Mouse (Mus musculus) kidney, postnatal 25 days (tissue): ENCODE data around the gene Crtc1.

ENCODE experiments used
- DNase-seq, 2 experiments: peaks; one replicate each; pipeline ENCODE4 v3.0.0; 2021; ENCODE audit warnings: mixed read lengths in 2 of 2

Gene Crtc1

DNA sequence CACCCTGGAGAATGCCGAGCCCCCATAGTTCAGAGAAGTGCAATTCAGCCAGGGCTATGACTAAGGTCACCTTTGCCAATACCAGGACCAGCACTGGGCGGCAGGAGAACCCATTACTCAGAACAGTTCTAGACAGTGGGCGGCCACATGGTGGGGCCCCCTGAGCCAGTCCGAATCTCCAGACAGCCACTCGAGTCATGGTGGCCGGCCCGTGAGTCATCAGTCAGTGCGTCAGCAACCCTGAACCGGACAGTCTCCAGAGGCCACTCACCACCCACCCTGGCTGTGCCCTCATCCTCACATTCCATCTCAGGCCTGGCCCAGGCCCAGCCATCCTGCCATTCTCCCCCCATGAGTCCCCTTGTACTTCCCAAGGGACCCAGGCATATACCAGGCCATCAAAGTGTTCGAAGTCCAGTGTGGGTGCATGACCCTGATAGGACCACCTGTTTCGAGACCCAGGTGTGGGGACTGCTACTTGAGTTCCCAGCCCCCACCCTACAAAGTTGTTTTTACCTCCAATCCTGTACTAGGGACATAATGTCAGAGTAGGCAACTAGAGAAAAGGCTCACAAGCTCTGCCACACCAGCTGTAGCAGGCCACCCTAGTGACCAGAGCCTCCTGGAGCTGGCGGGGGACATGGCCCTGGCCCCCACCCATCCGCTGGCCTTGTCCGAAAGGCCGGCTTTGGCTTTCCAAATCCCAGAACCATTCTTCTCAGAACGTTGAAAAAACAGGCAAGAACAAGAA is 22.6 kb upstream of the Crtc1 start:
- DNase-seq = no peak

DNA sequence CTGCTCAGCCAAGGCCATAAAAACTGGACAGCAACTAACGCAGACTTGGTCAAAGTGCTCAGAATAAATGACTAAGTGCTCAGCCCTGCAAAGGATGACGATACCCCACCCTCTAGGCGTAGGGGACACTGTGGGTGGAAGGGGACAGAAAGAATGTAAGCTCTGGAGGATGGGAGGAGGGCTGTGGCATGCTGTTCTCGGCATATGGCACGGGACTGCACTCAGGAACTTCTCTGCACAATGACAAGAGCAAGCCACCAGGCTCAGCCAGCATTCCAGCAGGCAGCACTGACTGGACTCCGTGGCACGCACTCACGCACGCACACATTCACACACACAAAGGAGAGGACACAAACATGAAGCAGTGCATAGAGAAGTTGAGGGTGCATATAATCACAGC is 21.2 kb upstream of the Crtc1 start:
- DNase-seq = no peak

DNA sequence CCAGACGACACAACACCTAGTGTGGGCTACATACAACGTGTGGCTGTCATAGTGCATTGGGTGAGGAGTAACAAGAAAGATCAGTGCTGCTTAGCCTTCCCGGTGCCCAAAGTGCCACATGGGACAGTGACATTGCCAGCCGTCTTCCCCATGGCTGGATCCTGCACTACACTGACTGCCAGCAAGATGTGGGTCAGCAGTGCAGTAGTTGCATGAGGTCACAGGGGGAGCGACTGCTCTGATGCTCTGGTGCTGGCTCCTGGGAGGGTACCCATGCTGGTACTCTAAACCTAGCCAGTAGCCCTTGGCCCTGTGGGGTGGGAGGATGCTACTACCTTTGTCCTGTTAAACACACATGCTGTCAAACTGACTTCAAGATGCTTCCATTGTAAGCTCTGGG is 20.8 kb upstream of the Crtc1 start:
- DNase-seq = no peak

DNA sequence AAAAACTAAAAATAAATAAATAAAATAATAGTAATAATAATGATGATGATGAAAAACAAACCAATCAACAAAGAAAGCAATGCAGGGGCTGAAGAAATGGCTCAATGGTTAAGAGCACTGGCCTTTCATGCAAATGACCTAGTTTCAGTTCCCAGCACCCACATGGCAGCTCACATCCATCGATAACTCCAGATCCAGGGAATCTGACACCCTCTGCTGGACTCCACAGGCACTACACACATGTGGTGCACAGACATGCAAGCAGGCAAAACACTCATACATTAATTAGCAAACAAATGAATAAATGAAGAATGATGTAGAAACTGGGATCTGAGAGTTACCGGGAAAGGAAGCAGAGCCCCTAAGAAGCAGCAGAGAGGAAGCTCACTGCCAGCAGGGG is 20.3 kb upstream of the Crtc1 start:
- no peak for DNase-seq

DNA sequence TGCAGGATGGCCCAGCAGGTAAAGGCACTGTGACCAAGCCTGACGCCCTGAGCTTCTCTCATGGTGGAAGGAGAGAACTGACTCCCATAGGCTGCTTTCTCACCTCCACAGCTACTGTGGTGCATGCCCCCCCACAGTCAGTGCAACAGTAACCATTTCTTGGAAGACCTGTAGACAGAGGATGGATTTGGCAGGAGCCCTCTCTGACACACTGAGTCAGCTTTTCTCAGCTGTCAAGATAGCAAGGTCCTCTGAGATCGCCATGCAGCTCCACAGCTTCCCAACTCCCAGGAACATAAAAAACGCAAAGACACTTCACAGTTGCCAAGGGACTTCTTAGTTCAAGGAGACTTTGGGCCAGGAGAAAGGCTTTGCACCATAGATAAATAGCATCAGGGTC is 19.1 kb upstream of the Crtc1 start:
- DNase-seq = no peak

DNA sequence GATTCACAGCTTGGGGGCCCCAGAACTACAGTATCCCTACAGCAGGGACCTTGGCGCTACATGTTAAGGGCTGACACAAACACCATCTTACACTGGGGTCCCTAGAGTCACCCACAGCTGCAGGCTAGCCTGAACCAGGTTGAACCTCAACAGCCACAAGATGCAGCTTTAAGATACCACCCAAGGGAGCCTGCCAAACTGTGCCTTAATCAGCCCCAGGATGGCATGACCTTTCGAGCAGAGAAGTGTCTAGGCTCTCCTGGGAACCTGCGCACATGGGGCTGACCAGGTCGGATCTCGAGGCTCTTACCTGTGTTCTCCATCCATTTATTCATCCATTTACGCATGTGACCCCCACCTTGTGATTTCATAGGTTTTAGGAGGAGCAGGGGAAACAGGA is 18.5 kb upstream of the Crtc1 start:
- DNase-seq = no peak

DNA sequence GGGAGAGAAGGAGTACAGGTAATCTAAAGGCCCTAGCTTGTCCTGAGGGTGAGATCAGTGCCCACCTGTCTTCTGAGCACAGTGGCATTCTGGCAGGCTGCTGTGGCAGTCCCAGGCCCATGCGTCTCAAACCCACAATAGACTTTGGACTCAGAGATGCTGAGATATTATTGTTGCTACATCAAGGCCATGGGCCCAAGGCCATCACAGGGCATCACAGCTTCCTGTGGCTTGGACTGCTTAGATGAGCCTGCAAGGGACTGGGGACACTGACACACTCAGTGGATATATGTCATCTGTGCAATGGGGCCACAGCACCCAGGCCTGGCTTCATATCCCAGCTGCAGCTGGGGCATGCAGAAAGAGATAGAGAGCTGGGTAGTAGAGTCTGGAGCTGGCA is 17.6 kb upstream of the Crtc1 start:
- DNase-seq = no peak

DNA sequence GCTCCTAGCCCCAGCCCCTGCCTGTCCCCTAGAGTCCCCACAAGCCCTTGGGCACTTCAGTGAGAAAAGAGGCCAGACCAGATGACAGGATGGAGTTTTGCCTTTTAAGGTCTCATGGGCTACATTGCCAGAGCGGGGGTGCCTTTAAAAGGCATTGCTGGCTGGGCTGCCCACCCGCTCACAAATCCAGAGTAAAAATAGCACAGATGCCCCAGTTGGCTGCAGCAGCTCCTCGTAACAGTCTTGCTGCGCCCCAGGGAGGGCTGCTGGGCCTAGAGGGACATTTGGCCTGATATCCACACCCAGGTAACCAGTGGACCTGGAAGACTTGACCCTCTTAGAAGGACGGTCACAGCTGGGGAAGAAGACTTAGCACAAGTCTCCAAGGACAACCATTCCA is 14.5 kb upstream of the Crtc1 start:
- no peak for DNase-seq

DNA sequence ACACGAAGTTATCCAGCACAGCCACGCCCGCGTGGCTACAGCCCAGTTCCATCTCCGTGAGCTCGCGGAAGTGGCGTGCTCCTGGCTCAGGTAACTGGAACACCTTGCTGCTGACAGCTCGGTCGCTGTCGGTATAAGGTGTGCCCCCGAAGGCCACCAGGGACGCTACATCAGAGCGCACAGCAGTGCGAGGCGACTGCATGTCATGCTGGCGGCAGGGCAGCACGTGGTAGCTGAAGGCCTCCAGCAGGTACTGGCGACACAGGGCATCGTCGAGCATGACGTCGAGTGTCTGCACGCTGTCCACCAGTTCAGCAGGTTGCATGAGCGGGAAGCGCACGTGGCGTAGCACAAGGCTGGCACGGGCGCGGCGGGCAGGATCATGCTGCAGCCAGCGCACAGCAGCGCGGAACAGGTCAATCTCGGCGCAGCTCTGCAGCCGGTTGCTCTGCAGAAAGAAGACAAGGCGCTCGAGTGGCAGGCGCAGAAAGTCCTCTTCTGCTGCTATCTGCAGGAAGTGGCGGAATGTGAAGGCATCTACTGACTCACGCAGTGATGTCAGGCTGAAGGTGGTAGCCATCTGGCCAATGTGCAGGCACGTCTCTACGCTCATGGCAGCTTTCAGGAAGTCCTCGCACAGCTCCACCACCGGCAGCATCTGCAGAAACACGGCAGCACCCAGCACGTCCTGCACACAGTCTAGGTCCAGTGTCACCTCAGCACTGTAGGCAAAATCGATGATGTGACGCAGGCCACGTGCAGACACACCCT is 13.0 kb upstream of the Crtc1 start:
- DNase-seq = no peak

DNA sequence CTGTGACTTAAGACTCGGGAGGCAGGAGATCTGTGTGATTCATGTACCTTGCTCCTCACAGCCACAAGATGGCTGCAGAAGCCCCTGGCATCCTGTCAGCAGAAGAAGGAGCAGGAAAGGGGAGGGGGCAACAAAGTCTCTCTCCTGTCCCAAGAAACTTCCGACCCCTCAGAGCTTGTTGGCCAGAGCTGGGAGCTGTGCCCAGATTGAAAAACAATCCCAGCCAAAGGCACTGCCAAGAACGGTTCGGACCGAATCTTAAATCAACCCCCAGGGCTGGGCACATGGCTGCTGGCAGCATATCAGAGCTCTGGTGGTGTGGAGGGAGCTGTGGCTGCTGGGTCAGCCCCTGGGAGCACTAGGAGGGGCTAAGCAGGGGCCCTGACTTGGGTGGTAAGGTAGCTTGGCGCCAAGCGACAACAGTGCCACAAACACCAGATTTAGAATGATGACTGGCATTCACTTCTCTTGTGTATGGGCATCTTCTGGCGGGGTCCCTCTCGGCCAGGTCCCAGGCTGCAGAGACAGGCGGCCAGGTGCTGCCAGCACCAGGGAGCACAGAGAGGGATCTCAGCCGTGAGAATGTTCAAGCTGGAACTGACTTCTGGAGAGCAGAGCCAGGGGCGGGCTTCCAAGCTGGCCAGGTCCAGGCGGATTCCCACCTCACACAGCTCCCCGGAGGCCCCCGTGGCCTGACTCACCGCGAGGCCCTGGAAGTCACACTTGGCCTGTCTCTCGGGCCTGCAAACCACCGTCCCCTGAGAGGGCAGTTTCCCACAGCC is 8.5 kb upstream of the Crtc1 start:
- no peak for DNase-seq

DNA sequence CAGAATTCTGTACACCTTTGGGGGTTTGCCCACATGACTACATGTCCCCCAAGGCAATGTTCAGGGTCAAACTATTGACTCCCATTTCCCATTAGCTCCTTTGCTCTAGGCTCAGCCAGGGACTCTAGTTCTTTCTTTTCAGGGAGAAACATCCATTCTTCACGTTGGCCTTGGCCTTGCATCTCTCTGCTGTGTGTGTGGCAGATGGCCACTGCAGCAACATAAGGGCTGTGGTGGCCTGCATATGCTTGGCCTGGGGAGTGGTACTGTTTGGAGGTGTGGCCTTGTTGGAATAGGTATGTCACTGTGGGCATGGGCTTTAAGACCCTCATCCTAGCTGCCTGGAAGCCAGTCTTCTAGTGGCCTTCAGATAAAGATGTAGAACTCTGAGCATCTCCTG is 6.6 kb upstream of the Crtc1 start:
- no peak for DNase-seq

DNA sequence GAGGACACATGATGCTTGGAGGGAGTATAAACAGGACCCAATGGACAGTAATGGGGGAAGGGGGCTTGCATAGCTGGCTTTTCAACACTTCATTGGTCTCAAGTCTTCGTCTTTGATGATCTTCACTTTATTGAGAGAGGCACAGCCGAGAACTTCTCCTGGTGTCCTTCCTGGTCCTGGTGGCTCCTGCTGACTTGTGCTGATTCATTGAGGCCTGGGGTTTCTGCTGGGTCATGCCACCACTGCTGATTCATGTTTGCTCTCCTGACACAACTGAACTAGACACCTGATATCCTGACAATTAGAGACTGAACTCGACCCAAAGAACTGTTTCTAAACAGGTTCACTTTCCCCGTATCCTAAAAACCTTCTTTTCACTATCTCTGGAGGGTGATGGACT is 3.9 kb upstream of the Crtc1 start:
- DNase-seq = no peak

DNA sequence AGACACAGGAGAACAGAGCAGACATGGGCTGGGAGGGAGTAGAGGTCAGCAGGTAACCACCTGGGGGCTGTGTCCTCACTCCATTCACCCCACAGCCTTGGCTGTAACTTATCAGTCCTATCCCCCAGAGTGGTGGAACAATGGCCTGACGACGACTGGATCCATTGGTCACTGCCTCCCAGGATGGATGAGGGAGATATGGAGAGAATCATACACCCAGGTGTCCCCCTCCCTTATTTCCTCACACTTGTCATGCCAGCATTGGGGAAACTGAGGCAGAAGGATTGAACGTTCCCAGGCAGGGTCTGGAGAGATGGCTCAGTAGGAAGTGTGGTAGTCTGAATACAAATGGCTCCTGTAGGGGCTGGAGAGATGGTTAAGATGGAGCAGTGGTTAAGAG is 2.2 kb upstream of the Crtc1 start:
- no peak for DNase-seq

DNA sequence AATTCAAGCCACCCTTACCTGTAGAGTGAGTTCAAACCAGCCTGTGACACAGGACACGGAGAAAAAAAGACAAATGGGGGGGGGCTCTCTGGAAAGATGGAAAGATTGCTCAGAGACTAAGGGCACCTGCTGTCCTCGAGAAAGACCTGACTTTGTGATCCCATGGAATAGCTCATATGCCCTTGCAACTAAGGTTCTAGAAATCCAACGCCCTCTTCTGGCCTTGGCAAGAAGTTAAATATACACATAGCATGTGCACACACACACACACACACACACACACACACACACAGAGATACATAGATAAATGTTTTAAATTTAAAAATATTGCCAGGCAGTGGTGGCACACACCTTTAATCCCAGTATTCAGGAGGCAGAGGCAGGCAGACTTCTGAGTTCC is 867 bp upstream of the Crtc1 start:
- no peak for DNase-seq

DNA sequence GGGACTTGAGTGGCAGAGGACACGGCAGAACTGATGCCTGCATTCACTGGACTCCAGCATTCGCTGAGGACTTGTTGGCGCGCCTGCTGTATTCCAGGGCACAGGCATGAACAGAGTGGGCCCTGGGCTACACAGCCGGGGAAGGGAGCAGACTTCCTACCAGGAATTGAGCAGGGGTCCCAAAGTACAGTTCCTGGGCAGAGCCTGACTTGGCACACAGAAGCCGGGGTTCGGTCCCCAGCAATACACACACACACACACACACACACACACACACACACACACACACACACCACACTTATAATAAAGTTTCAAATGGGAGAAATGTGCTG is 435 bp upstream of the Crtc1 start:
- DNase-seq = no peak

DNA sequence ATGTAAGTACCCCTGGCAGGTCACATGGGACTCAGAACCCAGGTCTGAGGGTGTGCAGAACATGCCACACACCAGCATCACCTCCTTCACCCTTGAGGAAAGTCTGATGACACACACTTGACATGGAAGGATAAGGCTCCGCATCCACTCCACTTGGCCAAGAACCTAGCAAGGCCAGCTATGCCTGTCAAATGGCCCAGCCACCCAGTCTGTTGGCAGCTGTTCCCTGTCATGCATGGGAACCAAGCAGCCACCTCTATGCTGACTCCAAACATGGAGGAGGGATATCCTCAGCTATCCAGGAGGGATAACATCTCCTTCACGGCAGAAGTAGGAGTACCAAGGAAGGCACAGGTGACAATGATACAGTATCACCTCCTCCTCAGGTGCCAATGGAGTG is 956 bp downstream of the Crtc1 start:
- DNase-seq = no peak

DNA sequence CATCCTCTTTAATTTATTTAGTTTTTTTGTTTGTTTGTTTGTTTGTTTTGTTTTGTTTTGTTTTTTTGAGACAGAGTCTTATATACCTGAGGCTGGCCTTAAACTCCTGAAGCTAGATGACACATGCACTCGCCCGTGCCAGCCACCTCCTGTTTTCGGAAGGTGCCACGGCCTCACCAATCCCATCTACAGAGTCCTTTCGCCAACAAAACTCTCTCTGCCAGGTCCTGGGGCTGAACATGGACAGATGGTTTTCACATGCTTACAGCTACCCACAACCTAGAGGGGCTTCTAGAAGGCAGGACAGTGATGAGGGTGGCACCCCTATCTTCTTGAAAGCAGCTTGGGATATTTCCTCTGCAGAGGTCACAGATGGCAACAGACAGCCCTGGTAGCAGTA is 4.2 kb downstream of the Crtc1 start:
- DNase-seq = no peak

DNA sequence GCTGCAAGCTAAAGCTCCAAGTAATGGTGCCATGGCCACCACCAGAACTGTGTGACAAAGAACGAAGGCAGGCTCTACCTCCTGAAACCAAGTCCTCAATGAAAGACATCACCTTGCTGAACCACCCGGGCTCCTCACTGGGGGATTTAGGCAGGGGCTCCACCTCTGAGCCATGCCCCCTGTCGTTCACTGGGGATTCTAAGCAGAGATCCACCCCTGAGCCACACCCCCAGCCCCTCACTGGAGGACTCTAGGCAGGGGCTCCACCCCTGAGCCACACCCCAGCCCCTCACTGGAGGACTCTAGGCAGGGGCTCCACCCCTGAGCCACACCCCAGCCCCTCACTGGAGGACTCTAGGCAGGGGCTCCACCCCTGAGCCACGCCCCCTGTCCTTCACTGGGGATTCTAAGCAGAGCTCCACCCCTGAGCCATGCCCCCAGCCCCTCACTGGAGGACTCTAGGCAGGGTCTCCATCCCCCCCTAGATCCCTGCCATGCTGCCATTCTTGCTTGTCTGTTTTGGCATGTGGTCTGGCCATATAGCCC is 6.3 kb downstream of the Crtc1 start:
- DNase-seq = no peak

DNA sequence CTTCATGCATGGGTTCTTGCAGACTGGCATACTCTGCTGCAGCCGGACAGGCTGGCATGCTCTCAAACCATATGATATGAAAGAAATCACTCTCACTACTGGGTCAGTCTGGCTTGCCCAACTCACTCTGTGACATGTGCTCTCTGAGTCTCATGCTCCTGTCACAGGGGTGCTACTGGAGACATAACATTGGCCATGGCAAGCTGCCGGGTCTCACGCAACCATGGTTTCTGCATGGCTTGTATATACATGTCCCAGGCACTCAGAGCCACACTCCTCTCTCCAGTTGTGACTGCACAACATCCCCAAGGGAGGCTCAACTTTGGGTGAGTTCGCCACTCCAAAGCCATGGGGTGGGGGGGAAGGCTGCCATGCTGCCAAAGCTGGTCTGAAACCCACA is 8.2 kb downstream of the Crtc1 start:
- no peak for DNase-seq

DNA sequence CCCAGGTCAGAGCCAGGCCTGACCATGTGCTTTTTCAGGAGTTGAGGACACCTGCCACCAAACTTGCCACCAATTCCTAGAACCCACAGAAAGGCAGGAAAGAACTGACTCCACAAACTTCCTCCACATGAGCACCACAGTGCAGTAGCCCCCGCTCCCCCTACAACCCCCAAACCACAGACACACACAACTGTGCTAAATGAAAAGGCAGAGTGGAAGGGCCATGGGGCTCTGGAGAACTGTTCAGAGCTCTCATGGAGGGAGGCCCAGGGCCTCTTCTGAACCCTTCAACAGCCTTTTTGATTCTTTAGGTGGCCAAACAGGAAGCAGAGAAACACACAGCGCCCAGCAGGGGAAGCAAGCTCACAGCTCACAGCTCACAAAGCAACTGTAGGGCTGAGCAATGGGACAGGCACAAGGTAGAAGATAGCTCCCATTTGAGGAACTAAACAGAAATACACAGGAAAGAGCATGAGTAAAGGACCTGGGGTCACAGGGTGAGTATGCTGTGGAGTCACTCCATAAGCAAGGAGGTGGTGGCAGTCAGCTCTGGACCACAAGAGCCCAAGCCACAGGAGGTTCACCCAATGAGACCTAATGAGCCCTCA is 13.0 kb downstream of the Crtc1 start:
- DNase-seq = no peak

DNA sequence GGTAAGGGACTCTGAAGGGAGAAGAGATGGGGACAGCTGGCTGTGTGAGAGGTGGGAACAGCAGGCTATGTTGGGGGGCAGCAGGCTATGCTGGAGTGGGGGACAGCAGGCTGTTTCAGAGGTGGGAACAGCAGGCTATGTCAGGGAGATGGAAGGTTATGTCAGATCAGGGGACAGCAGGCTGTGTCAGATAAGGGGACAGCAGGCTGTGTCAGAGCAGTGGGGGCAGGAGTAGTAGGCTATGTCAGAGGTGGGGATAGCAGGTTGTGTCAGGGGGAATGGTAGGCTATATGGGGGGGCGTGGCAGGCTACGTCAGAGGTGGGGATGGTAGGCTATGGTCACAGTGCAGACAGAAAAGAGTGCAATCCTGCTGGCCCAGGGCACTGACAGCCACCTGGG is 16.7 kb downstream of the Crtc1 start:
- DNase-seq = no peak

DNA sequence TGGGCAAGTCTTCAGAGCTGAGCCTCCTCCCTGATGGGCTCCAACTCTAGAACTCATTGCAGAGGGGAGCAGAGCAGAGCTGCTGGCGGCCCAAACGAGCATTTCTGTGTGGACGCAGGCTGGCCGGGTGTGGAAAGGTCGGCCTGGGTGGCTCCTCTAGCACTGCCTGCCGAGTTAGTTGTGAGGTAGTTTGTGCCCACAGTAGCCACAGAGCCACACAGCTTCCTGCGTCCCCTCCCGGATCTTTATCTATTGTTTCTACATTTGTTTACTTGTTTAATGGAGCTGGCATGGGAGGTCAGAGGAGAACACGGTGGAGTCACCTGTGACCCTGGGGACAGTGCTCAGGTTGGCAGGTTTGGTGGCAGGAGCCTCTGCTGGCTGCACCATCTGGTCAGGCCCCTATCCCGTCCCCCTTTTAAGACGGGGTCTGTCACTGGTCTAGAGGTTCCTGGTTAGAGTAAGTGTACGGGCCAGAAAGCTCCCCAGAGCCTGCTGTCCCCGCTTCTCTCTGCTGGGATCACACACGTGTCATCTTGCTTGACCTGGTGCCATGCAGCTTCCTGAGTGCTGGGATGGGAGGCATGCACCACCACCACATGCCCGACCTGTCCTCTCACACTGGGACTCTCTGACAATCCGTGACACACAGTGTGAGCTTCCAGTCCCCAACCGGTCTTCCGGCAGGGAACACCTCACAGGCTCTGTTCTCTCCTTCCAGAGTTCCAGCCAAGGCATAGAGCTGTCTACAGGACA is 17.9 kb downstream of the Crtc1 start:
- DNase-seq = no peak
